Mouse (Mus musculus) heart, postnatal 14 days (tissue): ENCODE measurements around the gene Pi16. TPM values are rescaled to one million over a fixed set of nuclear protein-coding genes. Genes with fewer than 3 reads are reported as not detected.

ENCODE experiments used
- DNase-seq, 2 experiments: peaks; one replicate each; pipeline ENCODE4 v3.0.0; 2021 to 2022
- intact Hi-C: fragments of 180-260 bp; cut with DNase I; formaldehyde crosslinking; loops from one replicate; pipeline ENCODE4 v1.15.1; 2025
- total RNA-seq, 2 experiments: library from RNA; stranded (reverse); gene quantifications; 2 replicates each; pipeline ENCODE4 v1.2.3; 2021

Gene Pi16
- total RNA-seq, 2 experiments from 2014 or later = 34.3 to 47.8 TPM

DNA sequence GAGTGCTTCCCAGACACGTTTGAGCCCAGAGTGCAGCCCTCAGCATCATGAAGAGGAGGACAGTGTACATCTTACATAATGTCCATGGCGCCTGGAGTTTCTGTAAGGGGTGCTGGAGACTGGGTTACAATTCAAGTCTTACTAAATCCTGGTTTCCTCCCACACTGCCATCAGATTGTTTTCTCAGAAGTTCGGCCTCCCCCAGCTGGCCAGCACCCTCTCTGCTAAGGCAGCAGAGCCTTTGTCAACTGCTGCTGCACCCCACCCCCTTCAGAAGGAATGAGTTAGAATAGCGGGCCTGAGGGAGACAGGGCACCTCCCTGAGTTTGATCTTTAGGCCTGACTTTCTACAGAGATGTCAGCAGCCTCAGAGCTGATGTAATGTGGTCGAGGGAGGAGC lies 15.3 kb upstream of the Pi16 start:
- peak; percentile 49 to 56 for DNase-seq
- intact Hi-C loops = no loop called here

GRCm38 (mm10) chr17:29303087-29303486 lies 14.4 kb upstream of the Pi16 start:
- DNase-seq = no peak
- intact Hi-C loops = no loop called here

GRCm38 (mm10) chr17:29303856-29304255 lies 13.6 kb upstream of the Pi16 start:
- no peak for DNase-seq
- intact Hi-C loops = no loop called here

- intact Hi-C loops = no loop called here
- peak; percentile 39 to 50 for DNase-seq
Observed at GRCm38 (mm10) chr17:29304376-29305057, 13.0 kb upstream of the Pi16 start.

DNA sequence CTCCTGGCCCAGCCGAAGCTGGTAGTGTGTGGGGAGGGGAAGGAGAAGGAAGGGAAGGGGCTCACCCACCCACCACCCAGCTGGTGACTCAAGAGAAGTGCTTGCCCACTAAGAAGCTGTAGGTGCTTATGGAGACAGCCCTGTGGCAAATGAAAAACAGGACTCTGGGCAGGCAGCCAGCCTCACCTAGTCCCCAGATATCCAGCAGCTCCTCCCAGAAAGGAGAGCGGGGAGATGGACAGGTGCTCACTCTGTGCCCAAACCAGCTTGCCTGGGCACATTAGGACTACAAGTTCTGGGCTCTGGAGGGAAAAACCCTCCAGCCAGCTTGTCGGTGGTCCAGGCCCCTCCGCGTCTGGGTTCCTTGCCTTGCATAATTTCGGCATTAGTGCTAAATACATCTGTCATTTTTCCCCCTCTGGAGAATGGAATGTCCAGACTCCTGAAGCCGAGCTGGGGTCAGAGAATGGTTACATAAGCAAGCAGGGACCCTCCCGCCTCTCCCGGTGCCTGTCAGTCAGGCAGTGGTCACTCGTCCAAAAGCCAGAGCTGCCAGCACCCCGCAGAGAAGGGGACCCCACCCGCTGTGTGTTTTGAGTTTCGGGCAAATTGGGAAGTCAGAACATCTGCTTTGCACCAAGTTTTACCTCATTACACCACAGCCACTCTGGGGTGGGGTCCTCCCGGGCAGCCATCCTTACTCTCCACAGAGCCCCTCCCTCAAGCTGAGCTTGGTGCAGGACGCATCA lies 12.2 kb upstream of the Pi16 start:
- DNase-seq = peak; percentile 58 to 65
- intact Hi-C loops = no loop called here

DNA sequence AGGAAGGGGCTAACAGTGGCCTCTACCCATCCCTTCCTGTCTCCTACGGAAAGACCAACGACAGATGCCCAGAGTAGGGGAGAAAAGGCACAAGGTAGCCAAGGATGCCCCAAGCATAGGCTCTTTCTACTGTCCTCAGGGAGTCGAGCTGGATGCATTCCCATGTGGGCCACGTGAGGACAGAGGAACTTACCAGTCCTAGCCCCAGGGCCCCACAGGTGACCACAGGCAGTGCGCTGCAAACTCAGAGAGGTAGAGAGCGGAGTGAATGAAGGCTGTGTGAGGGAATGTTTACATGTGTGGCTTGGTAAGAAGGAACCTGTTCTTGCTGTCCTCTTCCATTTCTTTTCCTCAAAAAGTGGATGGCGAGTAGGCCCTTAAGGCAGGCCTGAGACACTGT lies 11.6 kb upstream of the Pi16 start:
- no peak for DNase-seq
- intact Hi-C loops = no loop called here

- intact Hi-C loops = no loop called here
- peak in 1 of 2 experiments; percentile 67 for DNase-seq
Observed at GRCm38 (mm10) chr17:29310056-29310623, 7.3 kb upstream of the Pi16 start.

GRCm38 (mm10) chr17:29311602-29312001 lies 5.9 kb upstream of the Pi16 start:
- intact Hi-C loops = no loop called here
- DNase-seq = no peak

- intact Hi-C loops = no loop called here
- no peak for DNase-seq
Observed at GRCm38 (mm10) chr17:29312082-29312481, 5.4 kb upstream of the Pi16 start.

- intact Hi-C loops = no loop called here
- no peak for DNase-seq
Observed at GRCm38 (mm10) chr17:29313300-29313699, 4.2 kb upstream of the Pi16 start.

GRCm38 (mm10) chr17:29315672-29316465 lies 1.6 kb upstream of the Pi16 start:
- intact Hi-C loops = no loop called here
- no peak for DNase-seq

GRCm38 (mm10) chr17:29316891-29317290 lies 589 bp upstream of the Pi16 start:
- no peak for DNase-seq
- intact Hi-C loops = no loop called here

GRCm38 (mm10) chr17:29318731-29319250 lies 1.3 kb downstream of the Pi16 start:
- intact Hi-C loops = loop anchor here (2.0 kb wide), 1 partner anchor 20 kb away; no protein-coding TSS in a partner anchor
- peak; percentile 43 to 55 for DNase-seq

- no peak for DNase-seq
- intact Hi-C loops = loop anchor here (2.0 kb wide), 1 partner anchor 19 kb away; no protein-coding TSS in a partner anchor
Observed at GRCm38 (mm10) chr17:29319476-29319875, 2.0 kb downstream of the Pi16 start.

GRCm38 (mm10) chr17:29319881-29320639 lies 2.6 kb downstream of the Pi16 start:
- intact Hi-C loops = loop anchor here (2.0 kb wide), 1 partner anchor 19 kb away; no protein-coding TSS in a partner anchor

DNA sequence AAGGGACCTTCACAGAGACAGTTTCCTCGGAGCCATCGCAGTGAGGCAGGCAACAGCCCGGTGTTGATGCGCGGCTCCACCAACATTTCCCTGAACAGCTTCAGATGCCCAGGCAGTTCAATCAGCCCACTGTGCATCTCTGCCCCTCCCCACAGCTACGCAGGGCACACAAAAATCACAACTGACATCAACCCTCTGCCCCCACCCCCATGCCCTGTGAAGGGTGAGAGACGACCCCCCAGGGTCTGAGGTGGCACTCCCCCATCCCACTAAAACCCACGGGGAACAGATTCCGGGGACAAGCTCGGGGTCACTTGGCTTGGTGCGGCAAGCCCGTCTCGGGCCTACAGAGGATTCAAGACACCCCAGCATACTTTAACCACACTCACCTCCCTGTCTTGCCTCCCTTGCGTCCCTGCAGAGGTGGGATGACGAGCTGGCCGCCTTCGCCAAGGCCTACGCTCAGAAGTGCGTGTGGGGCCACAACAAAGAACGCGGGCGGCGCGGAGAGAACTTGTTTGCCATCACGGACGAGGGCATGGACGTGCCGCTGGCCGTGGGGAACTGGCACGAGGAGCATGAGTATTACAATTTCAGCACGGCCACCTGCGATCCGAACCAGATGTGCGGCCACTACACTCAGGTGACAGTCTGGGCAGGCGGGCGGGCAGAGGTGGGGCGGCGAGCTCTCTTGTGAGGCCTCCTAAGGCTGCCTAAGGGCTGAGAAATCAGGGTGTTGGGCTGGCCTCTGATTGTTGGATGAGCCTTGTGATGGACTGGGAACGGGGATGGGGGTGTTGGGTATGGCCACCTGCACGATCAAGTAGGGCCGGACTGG lies 4.5 kb downstream of the Pi16 start:
- DNase-seq = no peak
- intact Hi-C loops = no loop called here

More at GRCm38 (mm10) chr17:29319881-29320639, 2.6 kb downstream of the Pi16 start:
- DNase-seq = no peak

- no peak for DNase-seq
- intact Hi-C loops = no loop called here
Observed at GRCm38 (mm10) chr17:29322603-29322962, 5.1 kb downstream of the Pi16 start.

DNA sequence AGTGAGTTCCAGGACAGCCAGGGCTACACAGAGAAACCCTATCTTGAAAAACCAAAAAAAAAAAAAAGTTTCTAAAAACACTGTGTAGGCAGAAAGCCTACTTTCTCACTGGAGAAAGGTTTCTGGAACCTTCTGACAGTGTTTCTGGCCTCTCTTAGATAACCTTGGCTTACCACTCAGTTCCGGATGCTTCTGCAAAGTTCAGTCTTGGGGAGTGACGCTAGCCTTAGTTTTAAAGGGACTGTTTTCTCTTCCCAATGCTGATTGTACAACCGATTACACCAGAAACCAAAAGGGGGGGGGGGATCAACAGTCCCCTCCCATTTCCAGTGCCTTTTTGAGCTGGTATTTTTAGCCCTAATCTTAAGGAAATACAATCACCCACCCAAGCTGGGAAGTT lies 6.1 kb downstream of the Pi16 start:
- no peak for DNase-seq
- intact Hi-C loops = no loop called here

GRCm38 (mm10) chr17:29325831-29326230 lies 8.4 kb downstream of the Pi16 start:
- no peak for DNase-seq
- intact Hi-C loops = no loop called here
